Mouse (Mus musculus) heart, embryonic 13.5 days (tissue): Measurements from ENCODE around the gene Rab5c. TPM values are rescaled to one million over a fixed set of nuclear protein-coding genes. Genes with fewer than 3 reads are reported as not detected.

Experiments used
- ATAC-seq: fragments of 200-750 bp; cut with Nextera tagmentation; 2 replicates; pipeline ENCODE4 v1.8.0; 2017; ENCODE audit warnings: moderate TSS enrichment; ENCODE audit not compliant: insufficient number of reproducible peaks, low FRiP score, low TSS enrichment; ENCODE audit errors: extremely low read depth
- H3K27ac ChIP-seq: fragments of 300-500 bp; sonication (generic); replicated peaks from 2 replicates; pipeline ENCODE4 v1.5.1; 2015; ENCODE audit warnings: moderate library complexity, mild to moderate bottlenecking, inconsistent platforms
- H3K27me3 ChIP-seq: fragments of 300-500 bp; sonication (generic); replicated peaks from 2 replicates; pipeline ENCODE4 v1.6.1; 2015; ENCODE audit warnings: mild to moderate bottlenecking, inconsistent platforms
- H3K36me3 ChIP-seq: fragments of 300-500 bp; sonication (generic); 2 replicates; pipeline ENCODE4 v1.6.1; 2015; ENCODE audit warnings: mild to moderate bottlenecking, inconsistent platforms
- H3K4me1 ChIP-seq: fragments of 300-500 bp; sonication (generic); 2 replicates; pipeline ENCODE4 v1.6.1; 2015; ENCODE audit warnings: inconsistent platforms
- H3K4me2 ChIP-seq: fragments of 300-500 bp; sonication (generic); 2 replicates; pipeline ENCODE4 v1.6.1; 2015; ENCODE audit warnings: inconsistent platforms, mild to moderate bottlenecking, moderate library complexity
- H3K4me3 ChIP-seq: fragments of 300-500 bp; sonication (generic); 2 replicates; pipeline ENCODE4 v1.5.1; 2015; ENCODE audit warnings: moderate library complexity, mild to moderate bottlenecking, inconsistent platforms
- H3K9ac ChIP-seq: fragments of 300-500 bp; sonication (generic); 2 replicates; pipeline ENCODE4 v1.6.1; 2015; ENCODE audit warnings: inconsistent platforms, mild to moderate bottlenecking, moderate library complexity
- H3K9me3 ChIP-seq: fragments of 300-500 bp; sonication (generic); 2 replicates; pipeline ENCODE4 v1.6.1; 2016; ENCODE audit warnings: inconsistent platforms
- WGBS: fragments of 180-500 bp; shearing (Covaris S2); methylation state at CpG from one replicate; pipeline ENCODE4 v1.1.7; 2015; ENCODE audit warnings: mixed read lengths; 5-methylcytosine and 5-hydroxymethylcytosine counted together
- polyA plus RNA-seq: library from polyadenylated mRNA; unstranded; fragments of >200 nt; fragmentation: Nextera tagmentation; extraction: Ambion mirVana; gene quantifications from 2 replicates; pipeline ENCODE4 v1.2.1, GENCODE M21; 2015

Gene Rab5c
- polyA plus RNA-seq, 1 experiment from 2014 or later, result 13.6 TPM

DNA sequence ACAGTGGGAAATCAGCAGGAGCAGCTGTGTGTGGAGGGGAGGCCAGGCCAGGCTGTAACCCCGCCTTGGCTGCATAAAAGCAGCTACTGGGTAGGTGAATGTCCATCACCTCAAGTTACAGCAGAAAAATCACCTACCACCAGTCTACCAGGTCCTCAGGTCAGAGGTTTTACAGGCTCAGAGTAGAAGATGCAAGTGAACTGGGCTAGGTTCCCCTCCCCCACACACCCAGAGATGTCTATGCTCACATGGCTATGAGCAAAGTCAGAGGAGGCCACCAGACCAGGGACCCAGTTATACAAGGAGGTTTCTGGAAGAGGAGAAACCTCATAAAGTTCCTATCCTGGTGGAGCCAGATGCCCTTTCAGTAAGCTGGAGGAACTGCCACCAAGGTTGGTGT is 67.0 kb downstream of the Rab5c start:
- no peak overlapping the region for H3K9ac ChIP-seq
- H3K36me3 ChIP-seq, result no peaks in the 10 kb centered on the region
- H3K9me3 ChIP-seq, result no peaks in the 10 kb centered on the region
- no peak overlapping the region for H3K4me2 ChIP-seq
- no peak for ATAC-seq
- peaks cover 44% of the 10 kb centered on the region for H3K27me3 ChIP-seq
- H3K4me3 ChIP-seq, result no peak overlapping the region
- peaks cover 18% of the 10 kb centered on the region for H3K4me1 ChIP-seq
- whole genome bisulfite sequencing, result 83% methylated on average over 1 of the region's 1 CpGs
- H3K27ac ChIP-seq, result no peak overlapping the region

Other genes with a start within 250 kb of the Rab5c start
- 67.8 and 69.7 TPM in 2 replicates for gene Acly, start 210.2 kb downstream of the Rab5c start, polyA plus RNA-seq
- 0.19 and 0.62 TPM in 2 replicates for gene Ttc25, start 192.6 kb downstream of the Rab5c start, polyA plus RNA-seq
- 18.1 and 20.2 TPM in 2 replicates for gene Cnp, start 163.3 kb downstream of the Rab5c start, polyA plus RNA-seq
- gene Nkiras2, start 119.0 kb downstream of the Rab5c start, polyA plus RNA-seq, result 67.0 and 67.3 TPM in 2 replicates
- 172 and 191 TPM in 2 replicates for gene Dnajc7, start 118.0 kb downstream of the Rab5c start, polyA plus RNA-seq
- 0.09 and 0.51 TPM in 2 replicates for gene Zfp385c, start 45.8 kb downstream of the Rab5c start, polyA plus RNA-seq
- gene Dhx58, start 33.9 kb downstream of the Rab5c start, polyA plus RNA-seq, result 1.5 and 1.9 TPM in 2 replicates
- 33.4 and 34.7 TPM in 2 replicates for gene Kat2a, start 25.8 kb downstream of the Rab5c start, polyA plus RNA-seq
- gene Hspb9, start 24.4 kb downstream of the Rab5c start, polyA plus RNA-seq, result 0.21 TPM in 1 of 2 replicates, not detected in the other
- gene Kcnh4, start 21.7 kb upstream of the Rab5c start, polyA plus RNA-seq, result not detected in 2 replicates
- not detected in 2 replicates for gene Hcrt, start 24.7 kb upstream of the Rab5c start, polyA plus RNA-seq
- gene Ghdc, start 32.7 kb upstream of the Rab5c start, polyA plus RNA-seq, result 6.0 and 7.2 TPM in 2 replicates
- 24.3 and 27.0 TPM in 2 replicates for gene Stat5b, start 112.5 kb upstream of the Rab5c start, polyA plus RNA-seq
- gene Stat5a, start 121.1 kb upstream of the Rab5c start, polyA plus RNA-seq, result 5.2 and 5.9 TPM in 2 replicates
- 41.8 and 42.9 TPM in 2 replicates for gene Stat3, start 201.3 kb upstream of the Rab5c start, polyA plus RNA-seq
- 348 and 370 TPM in 2 replicates for gene Cavin1, start 232.7 kb upstream of the Rab5c start, polyA plus RNA-seq